Mouse (Mus musculus): ENCODE data around the gene Slc36a3.

DNA sequence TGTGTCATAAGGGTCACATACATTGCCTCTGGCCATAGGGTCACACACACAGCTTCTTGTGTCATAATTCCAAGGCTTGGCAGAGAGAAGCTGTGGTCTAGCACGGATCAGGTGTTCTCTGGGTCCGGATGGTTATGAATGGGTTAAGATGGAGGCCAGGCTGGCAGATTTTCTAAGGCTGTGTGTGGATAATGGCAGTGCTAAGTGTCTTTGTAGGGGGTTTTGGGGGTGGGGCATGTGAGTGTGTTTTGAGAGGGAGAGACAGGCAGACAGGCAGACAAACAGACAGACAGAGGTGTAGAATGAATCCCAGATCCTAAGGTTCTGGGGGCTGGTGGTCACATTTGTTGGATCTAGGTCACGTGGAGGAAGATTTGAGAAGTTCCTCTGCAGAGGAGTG lies 49.5 kb downstream of the Slc36a3 start:
- TF ChIP-seq CTCF (IDR thresholded peaks at IDR 0.05; ENCODE audit: low read depth) (no peak), EP300 (IDR thresholded peaks at IDR 0.05; ENCODE audit: low read depth) (no peak)
